Mouse (Mus musculus) thymus, postnatal 0 days (tissue): ENCODE measurements at regions not wholly inside any gene's neighbourhood (a gene's known extent, or its start where the extent isn't known, plus 50 kb on each side); places are given as distances from the start of the nearest gene placed in this dataset.

Experiments
- DNase-seq: peaks from one replicate; pipeline ENCODE4 v3.0.0-alpha.2; 2015; ENCODE audit warnings: low spot score

- no peak for DNase-seq
Observed at GRCm38 (mm10) chr2:148171699-148172098, 124.9 kb upstream of the Foxa2 start.

- DNase-seq: no peak
Observed at GRCm38 (mm10) chr2:148175251-148175927, 128.6 kb upstream of the Foxa2 start.

GRCm38 (mm10) chr2:148180245-148180644, 133.5 kb upstream of the Foxa2 start:
- DNase-seq: no peak

- no peak for DNase-seq
Observed at GRCm38 (mm10) chr2:148181518-148181917, 134.7 kb upstream of the Foxa2 start.

- no peak for DNase-seq
Observed at GRCm38 (mm10) chr2:148182492-148183052, 135.8 kb upstream of the Foxa2 start.

GRCm38 (mm10) chr2:148184801-148185212, 138.0 kb upstream of the Foxa2 start:
- DNase-seq: no peak

- DNase-seq: no peak
Observed at GRCm38 (mm10) chr2:148186363-148186991, 139.7 kb upstream of the Foxa2 start.

- no peak for DNase-seq
Observed at GRCm38 (mm10) chr2:148188865-148189264, 142.1 kb upstream of the Foxa2 start.

GRCm38 (mm10) chr2:148189287-148189686, 142.5 kb upstream of the Foxa2 start:
- DNase-seq: no peak

- DNase-seq: no peak
Observed at GRCm38 (mm10) chr2:148192946-148193345, 146.2 kb upstream of the Foxa2 start.

- no peak for DNase-seq
Observed at GRCm38 (mm10) chr2:148197375-148198015, 150.7 kb upstream of the Foxa2 start.

- DNase-seq: no peak
Observed at GRCm38 (mm10) chr2:148206633-148207032, 159.9 kb upstream of the Foxa2 start.

GRCm38 (mm10) chr2:148210813-148211212, 164.0 kb upstream of the Foxa2 start:
- DNase-seq: no peak

GRCm38 (mm10) chr2:148217136-148217535, 170.4 kb upstream of the Foxa2 start:
- DNase-seq: no peak

GRCm38 (mm10) chr2:148233691-148234300, 161.3 kb upstream of the Sstr4 start:
- no peak for DNase-seq

GRCm38 (mm10) chr2:148237121-148237520, 158.0 kb upstream of the Sstr4 start:
- no peak for DNase-seq

- no peak for DNase-seq
Observed at GRCm38 (mm10) chr2:148239046-148239445, 156.1 kb upstream of the Sstr4 start.

GRCm38 (mm10) chr2:148242242-148242641, 152.9 kb upstream of the Sstr4 start:
- no peak for DNase-seq

GRCm38 (mm10) chr2:148245575-148245974, 149.6 kb upstream of the Sstr4 start:
- no peak for DNase-seq

- DNase-seq: no peak
Observed at GRCm38 (mm10) chr2:148250902-148251301, 144.2 kb upstream of the Sstr4 start.

GRCm38 (mm10) chr2:148255662-148256061, 139.5 kb upstream of the Sstr4 start:
- no peak for DNase-seq
